Mouse (Mus musculus) urinary bladder, postnatal 14 days (tissue): ENCODE measurements around the gene Olfr487.
"Not testable (repeated sequence)": the region's sequence is repeated elsewhere in the genome, so short reads cannot be mapped to it uniquely, and the experiment has no call there.

Experiments
- DNase-seq: peaks from one replicate; pipeline ENCODE4 v3.0.0; 2021; ENCODE audit warnings: low spot score

Olfr487 gene

DNA sequence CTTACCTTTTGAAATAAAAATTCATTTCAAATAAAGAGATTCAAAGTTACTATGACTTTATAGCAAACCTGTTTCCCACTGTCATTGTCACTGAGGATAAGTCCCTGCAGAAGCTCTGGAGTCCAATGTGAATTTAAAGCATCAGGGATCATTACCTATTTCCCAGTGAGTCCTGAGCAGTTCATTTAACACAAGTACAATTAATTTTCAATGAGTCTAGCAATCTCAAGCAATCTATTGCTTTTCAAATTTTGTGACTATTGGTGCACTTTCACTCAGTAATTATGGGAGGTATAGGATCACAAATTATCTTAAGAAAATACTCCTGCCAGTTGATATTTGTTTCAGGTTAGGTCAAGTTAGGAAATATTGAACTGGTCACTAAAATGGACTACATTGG is at the start of gene Olfr487:
Olfr487 (minus strand) TSS at position 101 of the 400 bp plus-strand sequence.
- not testable (repeated sequence) for DNase-seq

DNA sequence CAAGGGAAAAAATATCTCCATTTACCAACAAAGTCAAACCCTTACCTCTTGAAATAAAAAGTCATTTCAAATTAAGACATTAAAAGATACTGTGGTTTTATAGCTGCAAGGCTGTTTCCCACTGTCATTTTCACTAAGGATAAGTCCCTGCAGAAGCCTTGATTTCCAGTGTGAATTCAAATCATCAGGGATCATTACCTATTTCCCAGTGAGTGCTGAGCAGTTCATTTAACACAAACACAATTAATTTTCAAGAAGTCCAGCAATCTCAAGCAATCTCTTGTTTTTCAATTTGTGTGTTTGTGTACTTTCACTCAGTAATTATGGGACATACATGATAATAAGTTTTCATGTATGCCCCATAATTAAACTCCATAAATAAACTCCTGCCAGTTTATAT is 43.8 kb upstream of the Olfr487 start, which contains the start of gene Olfr488:
Olfr488 (minus strand) TSS at position 101 of the 400 bp plus-strand sequence.
- no peak for DNase-seq

DNA sequence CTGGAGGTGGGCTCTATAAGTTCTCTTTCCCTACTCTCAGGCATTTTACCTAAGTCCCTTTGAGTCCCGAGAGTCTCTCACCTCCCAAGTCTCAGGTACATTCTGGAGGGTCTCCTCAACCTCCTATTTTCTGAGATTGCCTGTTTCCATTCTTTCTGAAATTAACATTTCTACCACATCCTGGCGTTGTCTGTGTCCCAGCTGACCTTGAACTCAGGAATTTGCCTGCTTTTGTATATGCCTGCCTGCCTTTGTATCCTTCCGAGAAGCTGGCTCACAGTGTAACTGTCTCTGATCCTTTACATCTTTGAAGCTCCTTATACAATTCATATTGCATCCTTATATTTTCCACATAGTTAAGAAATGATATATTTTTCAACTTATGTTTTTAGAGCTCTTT is 19.1 kb upstream of the Olfr487 start:
- DNase-seq: no peak

DNA sequence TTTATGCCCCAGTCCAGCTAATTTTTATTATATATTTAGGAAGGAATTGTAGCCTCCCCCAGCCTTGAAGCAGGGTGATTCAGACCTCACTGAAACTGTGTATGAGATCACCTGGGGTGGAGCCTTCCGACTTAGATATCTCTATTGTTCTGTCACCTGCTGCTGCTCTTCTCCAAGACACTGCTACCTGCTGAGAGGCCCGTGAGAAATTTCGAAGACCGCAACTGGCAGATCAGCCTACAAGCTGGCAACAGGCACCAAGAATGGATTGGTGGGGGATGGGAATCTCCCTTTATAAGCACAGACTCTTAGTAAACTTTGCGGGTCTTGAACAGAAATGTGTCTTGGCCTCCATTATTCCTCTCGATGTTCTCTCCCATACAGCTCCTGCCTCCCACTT is 17.5 kb downstream of the Olfr487 start:
- DNase-seq: no peak

DNA sequence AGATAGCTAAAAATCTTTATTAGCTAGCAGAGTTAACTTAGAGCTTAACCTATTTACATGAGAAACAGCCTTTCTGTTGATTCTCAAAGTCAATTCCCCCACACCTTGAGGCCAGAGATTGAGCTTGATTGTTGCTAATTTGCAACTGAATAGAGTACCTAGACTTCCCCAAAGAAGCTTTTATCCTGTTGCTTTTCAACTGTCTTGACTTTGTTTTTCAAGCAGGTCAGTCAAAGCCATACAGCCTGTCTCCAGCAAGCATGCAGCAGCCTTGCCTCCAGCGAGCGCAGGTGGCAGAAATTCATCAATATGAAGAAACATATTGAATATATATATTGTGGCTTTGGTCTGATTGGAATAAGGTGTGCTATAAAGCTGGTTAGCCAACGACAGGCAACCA is 18.1 kb downstream of the Olfr487 start:
- DNase-seq: not testable (repeated sequence)

DNA sequence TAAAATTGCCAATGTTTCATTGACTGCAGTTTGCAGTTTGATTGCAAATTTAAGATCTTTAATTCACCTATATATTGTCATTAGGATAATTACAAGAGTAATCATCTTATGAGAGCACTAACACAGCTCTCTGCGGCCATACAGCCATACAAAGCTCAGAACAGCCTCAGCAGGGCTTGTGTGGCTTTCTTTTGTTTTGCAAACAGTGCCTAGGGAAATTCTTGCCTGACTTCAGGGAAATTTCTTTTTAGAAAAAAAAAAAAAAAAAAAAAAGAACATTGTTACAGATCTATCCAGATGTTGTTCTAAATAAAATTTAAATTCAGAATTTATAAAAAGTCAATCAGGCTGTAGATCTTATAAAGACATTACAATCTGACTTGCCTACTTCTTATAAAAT is 21.7 kb downstream of the Olfr487 start:
- DNase-seq: not testable (repeated sequence)

DNA sequence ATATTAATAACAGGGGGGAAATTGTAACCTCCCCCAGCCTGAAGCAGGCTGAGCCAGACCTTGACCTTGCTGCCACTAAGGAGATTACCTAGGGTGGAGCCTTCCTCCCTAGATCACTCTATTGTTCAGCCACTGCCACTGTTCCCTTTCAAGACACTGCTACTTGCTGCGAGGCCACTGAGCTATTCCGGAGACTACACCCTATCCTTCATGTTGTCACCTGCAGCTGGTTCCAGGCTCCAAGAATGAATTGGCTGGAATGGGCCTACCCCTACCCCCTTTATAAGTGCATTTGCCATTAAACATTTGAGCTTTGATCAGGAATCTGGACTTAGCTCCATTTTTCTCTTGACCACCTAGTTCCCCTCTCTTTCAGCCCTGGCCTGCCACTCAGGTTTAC is 23.2 kb downstream of the Olfr487 start:
- DNase-seq: not testable (repeated sequence)

DNA sequence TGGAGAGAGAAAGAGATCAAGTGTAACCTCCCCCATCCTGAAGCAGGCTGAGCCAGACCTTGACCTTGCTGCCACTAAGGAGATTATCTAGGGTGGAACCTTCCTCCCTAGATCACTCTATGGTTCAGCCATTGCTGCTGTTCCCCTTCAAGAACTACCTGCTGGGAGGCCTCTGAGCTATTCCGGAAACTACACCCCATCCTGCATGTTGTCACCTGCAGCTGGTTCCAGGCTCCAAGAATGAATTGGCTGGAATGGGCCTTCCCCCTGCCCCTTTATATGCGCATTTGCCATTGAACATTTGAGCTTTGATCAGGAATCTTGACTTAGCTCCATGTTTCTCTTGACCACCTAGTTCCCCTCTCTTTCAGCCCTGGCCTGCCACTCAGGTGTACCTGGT is 29.2 kb downstream of the Olfr487 start:
- DNase-seq: not testable (repeated sequence)

DNA sequence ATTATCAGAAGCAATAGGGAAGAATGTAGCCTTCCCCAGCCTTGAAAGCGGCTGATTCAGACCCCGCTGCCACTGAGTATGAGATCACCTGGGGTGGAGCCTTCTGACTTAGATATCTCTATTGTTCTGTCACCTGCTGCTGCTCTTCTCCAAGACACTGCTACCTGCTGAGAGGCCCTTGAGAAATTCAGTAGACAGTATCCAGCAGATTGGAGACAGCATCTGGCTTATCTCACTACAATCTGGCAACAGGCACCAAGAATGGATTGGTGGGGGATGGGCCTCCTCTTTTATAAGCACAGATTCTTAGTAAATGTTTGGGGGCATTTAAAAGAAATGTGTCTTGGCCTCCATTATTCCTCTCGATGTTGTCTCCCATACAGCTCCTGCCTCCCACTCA is 30.0 kb downstream of the Olfr487 start:
- DNase-seq: not testable (repeated sequence)

DNA sequence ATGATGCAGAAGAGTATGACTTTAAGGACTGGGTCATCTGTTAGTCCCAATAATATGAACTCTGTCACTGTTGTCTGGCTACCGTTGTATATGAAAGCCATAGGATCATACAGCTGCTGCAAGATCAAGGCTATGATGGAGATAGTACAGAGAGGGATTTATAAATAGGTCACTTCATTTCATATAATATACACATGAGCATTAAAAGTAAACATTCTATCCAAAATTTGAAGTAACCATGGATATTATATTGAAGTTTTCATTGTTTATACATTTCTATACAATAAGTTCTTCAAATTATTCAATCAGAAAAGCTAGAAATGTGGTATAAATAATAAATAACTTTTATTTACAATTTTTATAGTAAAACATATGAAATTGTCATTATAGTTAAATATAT is 41.8 kb downstream of the Olfr487 start, which contains the start of gene Olfr486:
Olfr486 (minus strand) TSS at position 101 of the 400 bp plus-strand sequence.
- not testable (repeated sequence) for DNase-seq

DNA sequence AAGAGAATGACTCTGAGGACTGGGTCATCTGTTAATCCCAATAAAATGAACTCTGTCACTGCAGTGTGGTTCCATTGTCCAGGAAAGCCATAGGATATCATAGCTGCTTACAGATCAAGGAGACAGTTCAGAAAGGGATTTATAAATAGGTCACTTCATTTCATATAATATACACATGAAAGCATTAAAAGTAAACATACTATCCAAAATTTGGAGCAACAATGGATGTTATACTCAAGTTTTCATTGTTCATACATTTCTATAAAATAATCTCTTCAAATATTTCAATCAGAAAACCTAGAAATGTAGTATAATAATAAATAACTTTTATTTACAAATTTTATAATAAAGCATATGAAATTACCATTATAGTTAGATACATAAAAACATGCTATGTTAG is 54.7 kb downstream of the Olfr487 start, which contains the start of gene Olfr485:
Olfr485 (minus strand) TSS at position 101 of the 400 bp plus-strand sequence.
- DNase-seq: no peak
